Mouse (Mus musculus) MEL (cell line): Measurements from ENCODE around the gene Tubb5. TPM values are rescaled to one million over a fixed set of nuclear protein-coding genes. Genes with fewer than 3 reads are reported as not detected.
"Not testable (repeated sequence)": the region's sequence is repeated elsewhere in the genome, so short reads cannot be mapped to it uniquely, and the experiment has no call there.

Experiments used
- DNase-seq: peaks from one replicate; pipeline ENCODE4 v3.0.0; 2011; ENCODE audit warnings: low read depth, low spot score
- H3K27ac ChIP-seq: 2 replicates; pipeline ENCODE4 v1.5.1; 2012; ENCODE audit warnings: low read depth, mild to moderate bottlenecking, control low read depth, low read length, moderate library complexity; ENCODE audit not compliant: control insufficient read depth
- H3K27me3 ChIP-seq, 2 experiments: fragments of 150-350 bp in 1 of 2; sonication (generic) in 1 of 2; 2 replicates each; pipeline ENCODE4 v1.6.1; 2012; ENCODE audit warnings: low read length in 2 of 2, mild to moderate bottlenecking in 2 of 2, improper control_type of control experiment in 1 of 2, moderate library complexity in 1 of 2; ENCODE audit not compliant: insufficient read depth in 2 of 2, control insufficient read depth in 1 of 2
- H3K36me3 ChIP-seq, 2 experiments: 2 replicates each; pipeline ENCODE4 v1.6.1; 2012 to 2014; ENCODE audit warnings: low read length in 2 of 2, improper control_type of control experiment in 1 of 2, inconsistent platforms in 1 of 2, mild to moderate bottlenecking in 1 of 2; ENCODE audit not compliant: insufficient read depth in 2 of 2, control insufficient read depth in 1 of 2
- H3K4me1 ChIP-seq, 2 experiments: fragments of 150-350 bp in 1 of 2; sonication (generic) in 1 of 2; 2 replicates each; pipeline ENCODE4 v1.6.1; 2012; ENCODE audit warnings: low read length in 2 of 2, improper control_type of control experiment in 1 of 2, mild to moderate bottlenecking in 1 of 2; ENCODE audit not compliant: insufficient read depth in 2 of 2, control insufficient read depth in 1 of 2
- H3K4me3 ChIP-seq, 2 experiments: fragments of 150-350 bp in 1 of 2; sonication (generic) in 1 of 2; 2 replicates each; pipeline ENCODE4 v1.5.1; 2012; ENCODE audit warnings: low read depth in 2 of 2, low read length in 2 of 2, mild to moderate bottlenecking in 2 of 2, moderate library complexity in 2 of 2, control low read depth in 1 of 2, improper control_type of control experiment in 1 of 2; ENCODE audit not compliant: control insufficient read depth in 1 of 2, insufficient read depth in 1 of 2
- H3K79me2 ChIP-seq: 2 replicates; pipeline ENCODE4 v1.6.1; 2012; ENCODE audit warnings: mild to moderate bottlenecking, low read length, moderate library complexity; ENCODE audit not compliant: control insufficient read depth, poor library complexity, insufficient read depth
- H3K9ac ChIP-seq: 2 replicates; pipeline ENCODE4 v1.6.1; 2012; ENCODE audit warnings: low read depth, mild to moderate bottlenecking, control low read depth, low read length, moderate library complexity; ENCODE audit not compliant: control insufficient read depth, poor library complexity, severe bottlenecking
- H3K9me3 ChIP-seq: fragments of 150-350 bp; sonication (generic); replicated peaks from 2 replicates; pipeline ENCODE4 v1.6.1; 2012; ENCODE audit warnings: mild to moderate bottlenecking, low read length, improper control_type of control experiment, moderate library complexity; ENCODE audit not compliant: insufficient read depth
- BHLHE40 ChIP-seq: IDR thresholded peaks from 2 replicates; pipeline ENCODE4 v1.6.1; 2012; ENCODE audit warnings: low read depth, mild to moderate bottlenecking, inconsistent platforms, low read length, improper control_type of control experiment, borderline replicate concordance
- CHD1 ChIP-seq: IDR thresholded peaks from 2 replicates; pipeline ENCODE4 v1.6.1; 2012; ENCODE audit warnings: low read depth, mild to moderate bottlenecking, inconsistent platforms, low read length, improper control_type of control experiment
- E2F4 ChIP-seq: IDR thresholded peaks from 2 replicates; pipeline ENCODE4 v1.6.1; 2011; ENCODE audit warnings: low read depth, low read length, improper control_type of control experiment, borderline replicate concordance
- ELF1 ChIP-seq: IDR thresholded peaks from 2 replicates; pipeline ENCODE4 v1.6.1; 2014; ENCODE audit warnings: low read depth, mild to moderate bottlenecking, inconsistent platforms, low read length, improper control_type of control experiment, moderate library complexity
- EP300 ChIP-seq, 2 experiments: IDR thresholded peaks; 2 replicates each; pipeline ENCODE4 v1.6.1; 2011; ENCODE audit warnings: improper control_type of control experiment in 2 of 2, low read length in 2 of 2, low read depth in 1 of 2, mild to moderate bottlenecking in 1 of 2
- JUND ChIP-seq: IDR thresholded peaks from 2 replicates; pipeline ENCODE4 v1.6.1; 2011; ENCODE audit warnings: low read depth, mild to moderate bottlenecking, improper control_type of control experiment, low read length
- MEF2A ChIP-seq: IDR thresholded peaks from 2 replicates; pipeline ENCODE4 v1.6.1; 2014; ENCODE audit warnings: low read depth, mild to moderate bottlenecking, inconsistent platforms, low read length, improper control_type of control experiment; ENCODE audit not compliant: poor library complexity, insufficient replicate concordance, severe bottlenecking; ENCODE audit errors: extremely low read depth
- MYC ChIP-seq: IDR thresholded peaks from 2 replicates; pipeline ENCODE4 v1.6.1; 2011; ENCODE audit warnings: low read depth, mild to moderate bottlenecking, low read length, improper control_type of control experiment, moderate library complexity
- NRF1 ChIP-seq: IDR thresholded peaks from 2 replicates; pipeline ENCODE4 v1.6.1; 2014; ENCODE audit warnings: low read depth, mild to moderate bottlenecking, inconsistent platforms, low read length, improper control_type of control experiment, moderate library complexity; ENCODE audit not compliant: poor library complexity, insufficient read depth, severe bottlenecking
- POLR2A ChIP-seq, 2 experiments: IDR thresholded peaks; 2 replicates each; pipeline ENCODE4 v1.6.1; 2011 to 2012; ENCODE audit warnings: low read length in 2 of 2, mild to moderate bottlenecking in 2 of 2, control low read depth in 1 of 2, improper control_type of control experiment in 1 of 2, low read depth in 1 of 2, moderate library complexity in 1 of 2; ENCODE audit not compliant: control insufficient read depth in 1 of 2, insufficient read depth in 1 of 2, poor library complexity in 1 of 2
- RCOR1 ChIP-seq: IDR thresholded peaks from 2 replicates; pipeline ENCODE4 v1.6.1; 2012; ENCODE audit warnings: low read depth, mild to moderate bottlenecking, inconsistent platforms, low read length, improper control_type of control experiment
- SMC3 ChIP-seq: IDR thresholded peaks from 2 replicates; pipeline ENCODE4 v1.6.1; 2011; ENCODE audit warnings: low read depth, low read length, improper control_type of control experiment
- TAL1 ChIP-seq: IDR thresholded peaks from 2 replicates; pipeline ENCODE4 v1.6.1; 2012; ENCODE audit warnings: mild to moderate bottlenecking, inconsistent platforms, low read length, moderate library complexity, mixed read lengths
- TBP ChIP-seq: IDR thresholded peaks from 2 replicates; pipeline ENCODE4 v1.8.0; 2011; ENCODE audit warnings: low read depth, low read length, improper control_type of control experiment
- TCF12 ChIP-seq: IDR thresholded peaks from 2 replicates; pipeline ENCODE4 v1.6.1; 2014; ENCODE audit warnings: low read depth, mild to moderate bottlenecking, inconsistent platforms, low read length, improper control_type of control experiment, moderate library complexity
- USF1 ChIP-seq: IDR thresholded peaks from 2 replicates; pipeline ENCODE4 v1.6.1; 2014; ENCODE audit warnings: low read depth, mild to moderate bottlenecking, inconsistent platforms, low read length, improper control_type of control experiment, moderate library complexity
- ZMIZ1 ChIP-seq: IDR thresholded peaks from 2 replicates; pipeline ENCODE4 v1.6.1; 2012; ENCODE audit warnings: low read depth, mild to moderate bottlenecking, inconsistent platforms, low read length, improper control_type of control experiment, moderate library complexity
- polyA plus RNA-seq, 2 experiments: library from polyadenylated mRNA; stranded (reverse) in 1 of 2; unstranded in 1 of 2; fragments of >175 nt in 1 of 2; fragments of >200 nt in 1 of 2; gene quantifications; 2 replicates each; pipeline versions ENCODE4 v1.2.1 to v1.2.4; 2012; ENCODE audit warnings: low replicate concordance in 2 of 2, low read depth in 1 of 2; ENCODE audit not compliant: insufficient read length in 2 of 2, insufficient read depth in 1 of 2, missing spikeins in 1 of 2
- total RNA-seq: library from RNA; depleted of rRNA; stranded (reverse); fragments of 300-350 nt; gene quantifications from 2 replicates; pipeline ENCODE4 v1.2.3, GENCODE M21; 2012

The Tubb5 gene
- total and polyA plus RNA-seq, 3 experiments: 1,040 to 1,575 (median 1,137) TPM

GRCm38 (mm10) chr17:35839002-35839401, 896 bp upstream of the Tubb5 start:
- not testable (repeated sequence) for H3K9me3 ChIP-seq, H3K27me3 ChIP-seq
- Histone ChIP-seq H3K9ac (peak overlapping the region; percentile 77), H3K27ac (peak overlapping the region; percentile 85), H3K36me3 (peaks cover 11 to 45% of the 10 kb centered on the region in 2 experiments), H3K79me2 (peaks cover 50% of the 10 kb centered on the region), H3K4me1 (peaks cover 0 to 43% of the 10 kb centered on the region in 2 experiments; a peak in 3 of 4 replicates), H3K4me3 (peak overlapping the region; percentile 69 to 80)
- TF ChIP-seq TBP (peak; percentile 75), POLR2A (IDR thresholded peaks at IDR 0.05; ENCODE audit: control insufficient read depth in 1 of 2, insufficient read depth in 1 of 2, low read depth in 1 of 2, low read length in 2 of 2, poor library complexity in 1 of 2) (peak in 1 of 2 experiments; percentile 58; a peak in 2 of 4 replicates)
- DNase-seq: peak; percentile 60

GRCm38 (mm10) chr17:35838570-35838969, 464 bp upstream of the Tubb5 start:
- Histone ChIP-seq H3K79me2 (peaks cover 50% of the 10 kb centered on the region), H3K27ac (peak overlapping the region; percentile 85), H3K9me3 (no peaks in the 10 kb centered on the region), H3K9ac (peak overlapping the region; percentile 77), H3K4me1 (peaks cover 0 to 47% of the 10 kb centered on the region in 2 experiments; a peak in 3 of 4 replicates), H3K27me3 (no peaks in the 10 kb centered on the region), H3K4me3 (peak overlapping the region; percentile 69 to 80), H3K36me3 (peaks cover 11 to 49% of the 10 kb centered on the region in 2 experiments)
- no peak for DNase-seq
- TF ChIP-seq SMC3 (no peak), NRF1 (no peak), JUND (no peak), ELF1 (no peak), MYC (no peak), E2F4 (no peak), TCF12 (no peak), BHLHE40 (no peak), EP300 (IDR thresholded peaks at IDR 0.05; ENCODE audit: low read depth in 1 of 2, low read length in 2 of 2) (no peak), TAL1 (no peak), CHD1 (no peak), POLR2A (IDR thresholded peaks at IDR 0.05; ENCODE audit: control insufficient read depth in 1 of 2, insufficient read depth in 1 of 2, low read depth in 1 of 2, low read length in 2 of 2, poor library complexity in 1 of 2) (no peak), MEF2A (no peak), ZMIZ1 (no peak), RCOR1 (no peak), USF1 (no peak)
